Mouse (Mus musculus): ENCODE results near the gene Cybrd1.

- no peak for TF ChIP-seq POLR2A (IDR thresholded peaks at IDR 0.05; ENCODE audit: low read depth, low read length)
- no peak for TF ChIP-seq CTCF (IDR thresholded peaks at IDR 0.05; ENCODE audit: extremely low read depth, insufficient read length, insufficient replicate concordance, low read depth, low read length)
These were observed 70.2 kb downstream of the Cybrd1 start for GRCm38 (mm10) chr2:71187950-71188349.

Measured in small intestine, adult 2 months (tissue).